Mouse (Mus musculus) E14TG2a.4 (cell line): ENCODE data around the gene Aldh3b1.
A peak's percentile ranks its signal among the peaks of the same experiment; 100 is the strongest.

Experiments
- H3K27me3 ChIP-seq: 2 replicates; pipeline ENCODE4 v1.6.1; 2014; ENCODE audit warnings: low read length, control low read depth; ENCODE audit not compliant: insufficient read depth
- H3K36me3 ChIP-seq: 2 replicates; pipeline ENCODE4 v1.6.1; 2014; ENCODE audit warnings: low read length, control low read depth; ENCODE audit not compliant: insufficient read depth
- H3K4me1 ChIP-seq: replicated peaks from 2 replicates; pipeline ENCODE4 v1.6.1; 2014; ENCODE audit warnings: low read depth, low read length, control low read depth
- H3K4me3 ChIP-seq: replicated peaks from 2 replicates; pipeline ENCODE4 v1.5.1; 2014; ENCODE audit warnings: mild to moderate bottlenecking, low read length
- H3K9me3 ChIP-seq: 2 replicates; pipeline ENCODE4 v1.6.1; 2014; ENCODE audit warnings: low read length, control low read depth
- CTCF ChIP-seq: conservative IDR thresholded peaks from 2 replicates; pipeline ENCODE4 v1.5.1; 2014; ENCODE audit warnings: low read length
- NANOG ChIP-seq: IDR thresholded peaks from 2 replicates; pipeline ENCODE4 v1.6.1; 2014; ENCODE audit warnings: borderline replicate concordance, low read length, mixed read lengths
- POU5F1 ChIP-seq: IDR thresholded peaks from 2 replicates; pipeline ENCODE4 v1.6.1; 2014; ENCODE audit warnings: low read length, borderline replicate concordance

The Aldh3b1 gene

GRCm38 (mm10) chr19:3910206-3910605, 19.4 kb downstream of the Aldh3b1 start:
- H3K36me3 ChIP-seq, result peaks cover 50% of the 10 kb centered on the region
- peaks cover 66% of the 10 kb centered on the region for H3K4me1 ChIP-seq
- H3K9me3 ChIP-seq, result no peaks in the 10 kb centered on the region
- no peak for TF ChIP-seq CTCF
- H3K4me3 ChIP-seq, result no peak overlapping the region
- peaks cover 20% of the 10 kb centered on the region for H3K27me3 ChIP-seq

DNA sequence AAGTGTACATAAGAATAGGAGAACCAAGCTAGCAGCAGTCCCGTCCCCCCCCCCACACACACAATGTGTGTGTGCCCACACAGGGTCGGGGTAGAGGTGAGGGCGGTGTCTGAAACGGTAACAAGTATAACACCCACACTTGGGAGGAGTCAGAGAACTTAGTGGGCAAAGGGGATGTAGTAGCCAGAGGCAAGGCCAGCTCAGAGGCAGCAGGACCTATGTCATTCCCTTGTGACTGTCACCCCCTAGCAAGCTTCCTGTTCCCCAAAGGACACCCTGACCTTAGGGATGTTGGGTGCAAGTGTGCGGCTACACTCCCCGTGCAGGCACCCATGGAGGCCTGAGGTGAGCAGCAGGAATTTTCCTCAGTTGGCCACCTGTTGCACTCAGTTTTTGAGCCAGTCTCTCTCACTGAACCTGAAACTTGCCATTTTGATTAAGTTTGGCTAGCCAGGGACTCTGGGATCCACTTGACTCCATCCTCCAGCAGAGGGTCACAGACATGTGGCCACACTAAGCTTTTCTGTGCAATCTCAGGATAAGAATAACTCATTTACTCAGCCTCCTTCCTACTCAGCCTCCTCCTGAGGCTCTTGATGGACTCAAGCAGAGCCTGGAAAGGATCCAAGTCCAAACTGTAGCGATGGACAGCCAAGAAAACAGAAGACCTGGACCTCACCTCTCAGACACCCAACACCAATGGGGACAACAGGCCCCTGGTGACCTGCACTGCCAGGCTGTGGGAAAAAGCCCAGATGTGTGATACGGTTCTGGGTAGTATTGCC, 21.5 kb downstream of the Aldh3b1 start:
- TF ChIP-seq POU5F1 (no peak), CTCF (no peak)

DNA sequence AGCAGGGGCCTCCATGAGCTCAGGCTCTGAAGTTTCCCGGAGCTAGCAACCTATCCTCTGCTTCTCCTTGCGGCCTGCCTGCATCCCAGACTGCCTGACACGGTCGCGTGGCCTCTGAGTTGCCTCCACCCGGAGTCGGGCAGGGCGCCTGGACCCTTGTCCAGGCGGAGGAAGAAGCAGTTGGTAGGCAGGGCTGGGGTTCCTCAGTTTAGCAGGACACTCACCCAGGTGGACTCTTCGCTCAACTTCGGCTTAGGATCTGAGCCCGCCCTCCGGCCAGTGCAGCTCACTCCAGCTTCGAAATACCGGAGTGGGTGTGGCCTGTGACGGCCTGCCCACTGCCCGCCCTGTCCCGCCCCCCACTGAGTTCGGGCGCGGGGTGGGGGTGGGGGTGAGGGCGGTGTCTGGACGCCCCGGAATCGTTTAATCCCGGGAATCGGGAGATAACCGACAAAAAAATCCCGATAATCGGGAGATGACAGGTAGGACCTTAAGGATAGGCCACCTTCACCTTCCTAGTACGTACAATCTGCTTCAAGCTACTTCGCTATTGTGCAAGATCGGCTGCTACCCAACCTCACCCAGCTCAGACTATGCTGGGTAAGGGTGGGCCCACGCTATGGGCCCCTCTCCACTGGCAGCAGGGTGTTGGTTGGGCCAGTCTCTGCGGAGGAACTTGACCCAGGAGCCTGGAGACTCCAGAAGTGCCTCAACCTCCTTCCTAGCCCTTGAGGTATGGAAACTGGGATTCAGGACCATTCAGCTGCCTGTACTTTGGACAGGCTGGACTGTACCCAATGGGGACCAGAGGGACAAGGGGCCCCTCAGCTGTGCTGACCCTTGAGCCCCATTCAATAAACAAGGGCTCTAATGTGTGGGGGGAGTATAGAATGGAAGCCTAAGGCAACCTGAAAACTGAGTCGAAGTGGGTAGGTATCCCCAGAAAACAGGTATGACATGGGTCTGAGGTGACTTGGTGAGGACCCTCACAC, 22.5 kb downstream of the Aldh3b1 start, which contains the start of gene Tcirg1:
TSS of gene Tcirg1 (minus strand) at position 339 of the 992 bp plus-strand sequence.
- Histone ChIP-seq H3K9me3 (no peaks in the 10 kb centered on the region), H3K27me3 (peaks cover 30% of the 10 kb centered on the region), H3K4me1 (peaks cover 84% of the 10 kb centered on the region), H3K4me3 (peak within 1 kb of the TSS; percentile 79), H3K36me3 (peaks cover 50% of the 10 kb centered on the region)
- TF ChIP-seq POU5F1 (no peak), NANOG (no peak), CTCF (no peak)

More for the DNA sequence above, 21.5 kb downstream of the Aldh3b1 start:
- peaks cover 43% of the 10 kb centered on the region for H3K36me3 ChIP-seq
- peaks cover 75% of the 10 kb centered on the region for H3K4me1 ChIP-seq
- H3K4me3 ChIP-seq, result no peak overlapping the region
- peaks cover 27% of the 10 kb centered on the region for H3K27me3 ChIP-seq
- no peaks in the 10 kb centered on the region for H3K9me3 ChIP-seq

DNA sequence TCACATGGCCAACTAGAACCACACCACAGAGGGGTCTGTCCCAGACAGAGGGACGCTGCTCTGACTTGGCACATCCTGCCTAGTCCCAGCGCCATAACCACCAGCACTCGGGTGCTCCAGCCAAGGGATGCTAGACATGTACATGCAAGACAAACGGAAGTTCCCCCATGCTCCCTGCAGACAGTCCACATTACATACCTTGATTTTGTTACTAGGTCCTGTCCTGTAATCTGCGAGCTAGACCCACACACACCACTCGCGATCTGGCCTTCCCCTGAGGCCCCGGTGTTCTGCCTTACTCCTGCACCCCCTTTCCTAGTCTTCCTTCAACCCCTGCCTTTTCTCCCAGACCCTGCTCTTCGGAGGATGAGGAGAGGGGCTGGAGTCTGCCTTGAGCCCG, 23.3 kb downstream of the Aldh3b1 start:
- Histone ChIP-seq H3K36me3 (peaks cover 55% of the 10 kb centered on the region), H3K4me3 (peak overlapping the region; percentile 79), H3K4me1 (peaks cover 81% of the 10 kb centered on the region), H3K9me3 (no peaks in the 10 kb centered on the region), H3K27me3 (peaks cover 30% of the 10 kb centered on the region)
- TF ChIP-seq CTCF, result no peak
- no peak for TF ChIP-seq POU5F1
- TF ChIP-seq NANOG, result no peak

- peaks cover 30% of the 10 kb centered on the region for H3K27me3 ChIP-seq
- TF ChIP-seq NANOG (no peak), POU5F1 (no peak), CTCF (no peak)
- H3K4me3 ChIP-seq, result peak overlapping the region; percentile 79
- peaks cover 73% of the 10 kb centered on the region for H3K4me1 ChIP-seq
- H3K36me3 ChIP-seq, result peaks cover 48% of the 10 kb centered on the region
- H3K9me3 ChIP-seq, result no peaks in the 10 kb centered on the region
Measured at GRCm38 (mm10) chr19:3905261-3905969, 24.2 kb downstream of the Aldh3b1 start.

DNA sequence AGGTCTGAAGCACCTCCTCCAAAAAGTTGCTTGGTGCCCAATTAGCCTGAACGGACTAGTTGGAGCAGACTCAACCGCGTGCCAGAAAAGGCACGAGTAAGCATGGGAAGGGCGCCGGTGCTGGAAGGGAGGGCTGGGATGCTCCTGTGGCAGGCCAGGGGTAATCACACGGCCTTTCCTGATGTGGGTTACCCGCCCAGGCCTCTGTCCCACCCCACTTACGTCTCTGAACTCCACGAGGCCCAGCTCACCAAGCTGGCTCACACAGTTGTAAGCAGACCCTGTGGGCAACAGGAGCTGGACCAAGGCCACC, 25.3 kb downstream of the Aldh3b1 start:
- TF ChIP-seq POU5F1 (no peak), CTCF (no peak), NANOG (no peak)
- Histone ChIP-seq H3K4me3 (peak overlapping the region; percentile 75), H3K36me3 (peaks cover 37% of the 10 kb centered on the region), H3K9me3 (no peaks in the 10 kb centered on the region), H3K27me3 (peaks cover 30% of the 10 kb centered on the region), H3K4me1 (peaks cover 65% of the 10 kb centered on the region)

DNA sequence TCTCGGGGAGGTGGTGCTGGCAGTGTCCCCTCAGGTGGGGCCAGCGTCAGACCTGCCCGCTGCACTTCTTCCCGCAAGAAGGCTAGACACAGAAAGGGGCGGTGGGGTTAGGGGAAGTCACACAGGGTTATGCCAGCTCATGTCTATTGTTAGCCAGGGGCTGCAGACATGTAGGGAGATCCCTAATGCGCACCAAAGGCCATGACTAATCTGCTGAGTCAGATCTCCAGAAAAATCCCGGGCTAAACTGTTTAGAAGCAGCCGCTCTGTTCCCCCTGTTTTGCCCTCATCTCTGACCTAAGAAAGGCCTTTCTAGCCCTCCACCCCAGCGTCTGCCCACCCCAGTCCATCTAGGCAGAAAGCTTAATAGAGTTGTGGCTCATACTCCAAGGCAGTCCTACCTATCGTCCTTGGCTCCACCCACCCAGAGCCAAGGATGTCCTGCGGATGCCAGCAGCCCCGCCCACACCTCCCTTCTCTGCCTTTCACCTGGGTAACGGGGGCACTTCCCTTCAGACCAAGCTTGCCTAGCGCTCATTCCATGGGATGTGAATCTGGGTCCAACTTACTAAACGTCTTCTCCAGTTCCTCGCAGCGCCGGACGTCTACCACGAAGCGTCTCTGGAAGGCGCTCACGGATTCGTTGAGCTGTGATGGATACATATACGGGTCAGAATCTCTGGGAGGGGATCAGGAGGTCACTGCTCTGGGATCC, 25.8 kb downstream of the Aldh3b1 start:
- Histone ChIP-seq H3K4me1 (peaks cover 65% of the 10 kb centered on the region), H3K27me3 (peaks cover 30% of the 10 kb centered on the region), H3K9me3 (no peaks in the 10 kb centered on the region), H3K36me3 (peaks cover 33% of the 10 kb centered on the region), H3K4me3 (peak overlapping the region; percentile 75)
- TF ChIP-seq POU5F1 (no peak), NANOG (no peak), CTCF (no peak)
